Mouse (Mus musculus): ENCODE results near the gene Lmntd1. TPM values are rescaled to one million over a fixed set of nuclear protein-coding genes. Genes with fewer than 3 reads are reported as not detected.

The Lmntd1 gene
- polyA plus RNA-seq, 1 experiment from 2014 or later: 0.29 TPM

DNA sequence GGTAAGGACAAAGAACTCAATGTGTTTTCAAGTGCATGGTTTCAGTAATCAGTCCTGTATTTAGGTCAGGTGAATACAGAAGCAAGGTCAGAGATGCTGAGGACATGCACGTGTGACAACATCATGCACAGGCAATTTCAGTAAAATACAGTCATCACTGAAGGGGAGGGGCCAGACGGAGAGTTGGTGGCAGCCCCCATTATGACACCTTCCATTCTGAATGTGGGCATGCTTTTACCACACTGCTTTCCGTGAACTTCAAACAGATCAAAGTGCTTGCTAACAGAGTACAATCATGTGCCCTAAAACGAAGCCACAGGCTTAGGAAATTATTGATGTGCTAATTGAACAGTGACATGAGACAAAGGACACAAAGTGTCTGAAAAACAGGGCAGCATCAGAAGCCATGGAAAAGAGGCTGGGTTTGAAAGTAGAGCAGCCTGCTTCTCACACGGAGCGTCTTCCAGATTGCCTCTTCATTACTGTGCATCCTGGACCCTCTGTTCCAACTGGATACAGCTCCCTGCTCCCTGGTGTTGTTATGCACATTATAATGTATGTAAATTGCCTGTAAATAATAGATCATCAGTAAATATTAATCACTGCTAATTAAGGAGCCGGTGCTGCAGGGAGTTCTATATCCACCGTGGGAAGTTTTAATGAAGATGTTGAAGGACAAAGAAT is 144.7 kb downstream of the Lmntd1 start:
- Histone ChIP-seq H3K4me1 (ENCODE audit: insufficient read depth) (peaks cover 3% of the 10 kb centered on the region; the same call in 1 of the 2 replicates), H3K36me3 (ENCODE audit: insufficient read depth) (no peaks in the 10 kb centered on the region), H3K9me3 (ENCODE audit: low read depth, low read length) (no peaks in the 10 kb centered on the region), H3K27ac (ENCODE audit: low read depth) (no peak overlapping the region), H3K27me3 (ENCODE audit: insufficient read depth, low read length) (no peaks in the 10 kb centered on the region), H3K4me2 (no peak overlapping the region), H3K4me3 (ENCODE audit: low read depth, low read length) (no peak overlapping the region), H3K9ac (no peak overlapping the region)
- no peak for TF ChIP-seq CTCF (IDR thresholded peaks at IDR 0.05; ENCODE audit: low read depth)
- DNase-seq (no peak), ATAC-seq (ENCODE audit: insufficient read depth) (no peak)
- 59% methylated on average over 8 of the region's 8 CpGs for WGBS

DNA sequence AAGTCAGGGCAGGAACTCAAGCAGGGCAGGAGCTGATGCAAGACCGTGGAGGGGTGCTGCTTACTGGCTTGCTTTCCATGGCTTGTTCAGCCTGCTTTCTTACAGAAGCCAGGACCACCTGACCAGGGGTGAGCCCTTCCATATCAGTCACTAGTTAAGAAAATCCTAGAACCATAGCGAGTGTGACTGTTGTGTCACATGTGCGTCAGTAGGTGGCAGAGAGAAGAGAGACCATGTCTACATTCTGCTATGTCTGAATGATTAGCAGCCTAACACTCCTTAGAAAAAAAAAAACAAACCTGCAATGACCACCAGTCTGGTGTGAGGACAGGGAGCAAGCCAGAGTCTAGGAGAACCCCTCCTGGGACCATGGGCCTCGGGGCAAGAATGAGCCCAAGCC is 150.1 kb downstream of the Lmntd1 start:
- no peaks in the 10 kb centered on the region for H3K9me3 ChIP-seq (ENCODE audit: low read depth, low read length)
- H3K9ac ChIP-seq: no peak overlapping the region
- no peak for DNase-seq
- no peak overlapping the region for H3K4me2 ChIP-seq
- ATAC-seq (ENCODE audit: insufficient read depth): no peak
- no peak overlapping the region for H3K4me3 ChIP-seq (ENCODE audit: low read depth, low read length)
- H3K4me1 ChIP-seq (ENCODE audit: insufficient read depth): peaks cover 5% of the 10 kb centered on the region
- peak; percentile 33; the same call in 1 of the 2 replicates for TF ChIP-seq CTCF (IDR thresholded peaks at IDR 0.05; ENCODE audit: low read depth)
- 78% methylated on average over 4 of the region's 4 CpGs for WGBS
- H3K27me3 ChIP-seq (ENCODE audit: insufficient read depth, low read length): no peaks in the 10 kb centered on the region
- H3K27ac ChIP-seq (ENCODE audit: low read depth): no peak overlapping the region
- H3K36me3 ChIP-seq (ENCODE audit: insufficient read depth): no peaks in the 10 kb centered on the region

DNA sequence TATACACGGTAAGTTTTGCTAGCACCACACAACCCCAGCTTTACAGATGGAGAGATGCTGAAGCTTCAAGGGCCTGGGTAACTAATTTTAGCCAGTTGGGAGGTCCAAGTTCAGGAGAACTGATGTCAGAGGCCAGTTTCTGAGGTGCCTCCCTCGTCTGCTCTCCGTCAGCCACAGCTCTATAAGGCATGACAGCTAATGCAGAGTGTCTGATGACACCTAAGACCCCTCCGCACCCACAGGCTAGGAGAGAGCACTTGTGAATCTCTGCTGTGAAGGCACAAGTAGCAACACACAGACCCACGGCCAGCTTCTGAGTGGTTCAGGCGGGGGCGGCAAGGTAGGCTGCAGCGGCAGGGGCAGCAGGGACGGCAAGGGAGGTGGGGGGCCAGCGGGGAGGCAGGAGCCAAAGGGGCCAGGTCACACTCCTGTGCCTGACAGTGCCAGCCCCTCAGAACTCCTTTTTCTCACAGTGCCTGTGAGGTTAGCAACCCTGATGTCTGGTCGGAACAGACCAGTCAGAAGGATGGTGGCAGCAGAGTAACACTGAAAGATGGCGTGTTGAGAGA is 151.4 kb downstream of the Lmntd1 start:
- H3K9me3 ChIP-seq (ENCODE audit: low read depth, low read length): no peaks in the 10 kb centered on the region
- peak overlapping the region; percentile 10; the same call in 1 of the 2 replicates for H3K27ac ChIP-seq (ENCODE audit: low read depth)
- ATAC-seq (ENCODE audit: insufficient read depth): peak; percentile 54; the same call in 1 of the 2 replicates
- no peaks in the 10 kb centered on the region for H3K27me3 ChIP-seq (ENCODE audit: insufficient read depth, low read length)
- H3K9ac ChIP-seq: no peak overlapping the region
- TF ChIP-seq CTCF (IDR thresholded peaks at IDR 0.05; ENCODE audit: low read depth): no peak
- 43% methylated on average over 12 of the region's 12 CpGs for WGBS
- H3K36me3 ChIP-seq (ENCODE audit: insufficient read depth): no peaks in the 10 kb centered on the region
- DNase-seq: no peak
- H3K4me3 ChIP-seq (ENCODE audit: low read depth, low read length): no peak overlapping the region
- H3K4me1 ChIP-seq (ENCODE audit: insufficient read depth): peaks cover 5% of the 10 kb centered on the region
- no peak overlapping the region for H3K4me2 ChIP-seq

- WGBS: 39% methylated on average over 15 of the region's 15 CpGs
- Histone ChIP-seq H3K4me3 (ENCODE audit: low read depth, low read length) (no peak overlapping the region), H3K27me3 (ENCODE audit: insufficient read depth, low read length) (no peaks in the 10 kb centered on the region), H3K4me1 (ENCODE audit: insufficient read depth) (no peaks in the 10 kb centered on the region), H3K4me2 (no peak overlapping the region), H3K36me3 (ENCODE audit: insufficient read depth) (no peaks in the 10 kb centered on the region), H3K9ac (no peak overlapping the region), H3K9me3 (ENCODE audit: low read depth, low read length) (no peaks in the 10 kb centered on the region), H3K27ac (ENCODE audit: low read depth) (no peak overlapping the region)
- ATAC-seq (ENCODE audit: insufficient read depth): peak; percentile 30; the same call in 1 of the 2 replicates
- peak; percentile 44 for DNase-seq
- no peak for TF ChIP-seq CTCF (IDR thresholded peaks at IDR 0.05; ENCODE audit: low read depth)
Observed at GRCm38 (mm10) chr6:145457066-145457465, 157.1 kb downstream of the Lmntd1 start.

GRCm38 (mm10) chr6:145450628-145451403 is 163.3 kb downstream of the Lmntd1 start:
- H3K27me3 ChIP-seq (ENCODE audit: insufficient read depth, low read length): no peaks in the 10 kb centered on the region
- TF ChIP-seq CTCF (IDR thresholded peaks at IDR 0.05; ENCODE audit: low read depth): no peak
- no peak overlapping the region for H3K4me2 ChIP-seq
- ATAC-seq (ENCODE audit: insufficient read depth) (0 out of 2 replicates have a peak, but pooled peaks have one; percentile 13), DNase-seq (peak; percentile 61)
- H3K36me3 ChIP-seq (ENCODE audit: insufficient read depth): no peaks in the 10 kb centered on the region
- H3K27ac ChIP-seq (ENCODE audit: low read depth): no peak overlapping the region
- WGBS: 44% methylated on average over 15 of the region's 15 CpGs
- peaks cover 3% of the 10 kb centered on the region; the same call in 1 of the 2 replicates for H3K4me1 ChIP-seq (ENCODE audit: insufficient read depth)
- no peak overlapping the region for H3K4me3 ChIP-seq (ENCODE audit: low read depth, low read length)
- no peaks in the 10 kb centered on the region for H3K9me3 ChIP-seq (ENCODE audit: low read depth, low read length)
- no peak overlapping the region for H3K9ac ChIP-seq

- Histone ChIP-seq H3K4me3 (ENCODE audit: low read depth, low read length) (no peak overlapping the region), H3K27ac (ENCODE audit: low read depth) (no peak overlapping the region), H3K9ac (no peak overlapping the region), H3K4me2 (no peak overlapping the region), H3K36me3 (ENCODE audit: insufficient read depth) (no peaks in the 10 kb centered on the region), H3K9me3 (ENCODE audit: low read depth, low read length) (no peaks in the 10 kb centered on the region), H3K4me1 (ENCODE audit: insufficient read depth) (peaks cover 5% of the 10 kb centered on the region; the same call in 1 of the 2 replicates), H3K27me3 (ENCODE audit: insufficient read depth, low read length) (no peaks in the 10 kb centered on the region)
- ATAC-seq (ENCODE audit: insufficient read depth) (no peak), DNase-seq (no peak)
- TF ChIP-seq CTCF (IDR thresholded peaks at IDR 0.05; ENCODE audit: low read depth): no peak
- 52% methylated on average over 2 of the region's 2 CpGs for WGBS
Observed at GRCm38 (mm10) chr6:145448361-145448760, 165.8 kb downstream of the Lmntd1 start.

Data from lung, embryonic 14.5 days (tissue).